Mouse (Mus musculus) kidney, adult 9 months (tissue): ENCODE data around the gene Scn2b.

ENCODE experiments used
- DNase-seq: peaks from one replicate; pipeline ENCODE4 v3.0.0; 2022

Scn2b gene

GRCm38 (mm10) chr9:45179282-45179681 lies 61.7 kb downstream of the Scn2b start:
- no peak for DNase-seq
